Mouse (Mus musculus) kidney, adult 2 months (tissue): ENCODE measurements at regions not wholly inside any gene's neighbourhood (a gene's known extent, or its start where the extent isn't known, plus 50 kb on each side); places are given as distances from the start of the nearest gene placed in this dataset.

ENCODE experiments used
- CTCF ChIP-seq: fragments of 200-500 bp; conservative IDR thresholded peaks from 2 replicates; pipeline ENCODE4 v1.5.1; 2011; ENCODE audit warnings: low read depth, mild to moderate bottlenecking, control low read depth, low read length, moderate library complexity, mixed read lengths; ENCODE audit not compliant: insufficient read depth, insufficient read length
- POLR2A ChIP-seq: fragments of 200-500 bp; IDR thresholded peaks from one replicate; pipeline ENCODE4 v1.6.1; 2011; ENCODE audit warnings: low read depth, low read length, control low read depth

DNA sequence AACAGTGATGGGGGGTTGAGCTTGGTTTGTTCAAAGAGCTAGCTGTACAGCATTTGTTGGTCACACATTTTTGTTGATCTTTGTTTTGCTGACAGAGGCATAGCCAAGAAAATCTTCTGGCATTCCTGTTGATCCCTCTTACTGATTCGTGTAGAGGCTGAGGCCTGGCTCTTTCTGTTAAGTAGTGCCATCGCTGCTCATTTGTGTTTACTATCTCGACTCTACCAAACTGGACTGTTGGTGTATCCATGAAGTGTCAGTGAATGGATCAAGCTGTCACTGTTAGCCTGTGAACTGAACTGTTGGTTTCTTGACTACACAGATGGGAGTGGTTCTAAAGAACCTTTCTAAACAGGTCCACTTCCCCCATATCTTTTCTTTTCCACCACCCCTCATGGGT is 223.8 kb upstream of the Ptbp2 start:
- TF ChIP-seq POLR2A, result no peak
- TF ChIP-seq CTCF, result no peak
